Mouse (Mus musculus) E14TG2a.4 (cell line): ENCODE measurements around the gene Hck.

Source experiments
- CTCF ChIP-seq: conservative IDR thresholded peaks from 2 replicates; pipeline ENCODE4 v1.5.1; 2014; ENCODE audit warnings: low read length
- POU5F1 ChIP-seq: IDR thresholded peaks from 2 replicates; pipeline ENCODE4 v1.6.1; 2014; ENCODE audit warnings: low read length, borderline replicate concordance

DNA sequence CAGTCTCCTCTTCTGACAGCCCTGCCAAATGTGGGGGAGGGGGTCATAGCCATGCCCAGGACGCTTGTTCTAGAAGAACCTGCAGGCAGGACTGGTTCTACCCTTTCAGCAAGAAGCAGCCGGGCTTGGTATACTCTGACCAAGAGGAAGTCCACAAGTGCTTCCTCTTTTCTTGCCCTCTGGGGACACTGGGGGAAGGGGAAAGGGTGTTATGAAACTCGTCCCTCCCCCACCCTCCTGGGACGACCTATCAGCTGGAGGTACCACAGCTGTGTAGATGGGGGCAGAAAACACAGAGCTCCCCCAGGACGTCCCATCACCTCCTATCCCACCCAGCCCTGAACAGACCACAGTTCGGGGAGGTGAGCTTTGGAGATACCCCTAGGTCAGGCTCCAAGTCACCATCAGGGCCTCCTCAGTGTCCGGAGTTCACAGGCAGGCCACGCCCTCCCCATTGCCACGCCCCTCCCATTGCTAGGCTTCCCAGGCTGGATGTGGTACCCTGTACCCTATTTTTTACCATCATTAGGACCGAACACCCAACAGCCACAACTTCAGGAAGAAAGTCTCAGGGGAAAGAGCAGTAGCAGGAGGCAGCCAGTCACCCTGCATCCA, 17.6 kb upstream of the Hck start:
- TF ChIP-seq CTCF (no peak), POU5F1 (no peak)
